Mouse (Mus musculus): Measurements from ENCODE around the gene Ptgr1.

Ptgr1 gene

GRCm38 (mm10) chr4:58992195-58992594 is 5.3 kb upstream of the Ptgr1 start:
- no peak for DNase-seq (ENCODE audit: extremely low read depth, insufficient read length, low spot score)

GRCm38 (mm10) chr4:58990609-58991434 is 3.9 kb upstream of the Ptgr1 start:
- DNase-seq (ENCODE audit: extremely low read depth, insufficient read length, low spot score), result no peak

- DNase-seq (ENCODE audit: extremely low read depth, insufficient read length, low spot score), result no peak
These were observed 2.5 kb upstream of the Ptgr1 start for GRCm38 (mm10) chr4:58989303-58989898.

GRCm38 (mm10) chr4:58985157-58985648 is 1.7 kb downstream of the Ptgr1 start:
- peak; percentile 51 for DNase-seq (ENCODE audit: extremely low read depth, insufficient read length, low spot score)

GRCm38 (mm10) chr4:58982806-58983205 is 4.1 kb downstream of the Ptgr1 start:
- DNase-seq (ENCODE audit: extremely low read depth, insufficient read length, low spot score), result no peak

- DNase-seq (ENCODE audit: extremely low read depth, insufficient read length, low spot score), result no peak
These were observed 5.5 kb downstream of the Ptgr1 start for GRCm38 (mm10) chr4:58981421-58981820.

GRCm38 (mm10) chr4:58975711-58976110 is 11.2 kb downstream of the Ptgr1 start:
- DNase-seq (ENCODE audit: extremely low read depth, insufficient read length, low spot score), result no peak

- no peak for DNase-seq (ENCODE audit: extremely low read depth, insufficient read length, low spot score)
These were observed 16.2 kb downstream of the Ptgr1 start for GRCm38 (mm10) chr4:58970678-58971077.

GRCm38 (mm10) chr4:58965136-58965535 is 21.8 kb downstream of the Ptgr1 start:
- DNase-seq (ENCODE audit: extremely low read depth, insufficient read length, low spot score), result no peak

GRCm38 (mm10) chr4:58963271-58963670 is 23.6 kb downstream of the Ptgr1 start:
- no peak for DNase-seq (ENCODE audit: extremely low read depth, insufficient read length, low spot score)

GRCm38 (mm10) chr4:58961719-58962118 is 25.2 kb downstream of the Ptgr1 start:
- no peak for DNase-seq (ENCODE audit: extremely low read depth, insufficient read length, low spot score)

GRCm38 (mm10) chr4:58952630-58953029 is 34.3 kb downstream of the Ptgr1 start:
- DNase-seq (ENCODE audit: extremely low read depth, insufficient read length, low spot score), result no peak

GRCm38 (mm10) chr4:58948391-58948790 is 38.5 kb downstream of the Ptgr1 start:
- DNase-seq (ENCODE audit: extremely low read depth, insufficient read length, low spot score), result no peak

GRCm38 (mm10) chr4:58944695-58945094 is 42.2 kb downstream of the Ptgr1 start:
- no peak for DNase-seq (ENCODE audit: extremely low read depth, insufficient read length, low spot score)

- DNase-seq (ENCODE audit: extremely low read depth, insufficient read length, low spot score), result no peak
These were observed 42.7 kb downstream of the Ptgr1 start for GRCm38 (mm10) chr4:58944206-58944553.

- DNase-seq (ENCODE audit: extremely low read depth, insufficient read length, low spot score), result peak; percentile 24
These were observed 43.3 kb downstream of the Ptgr1 start, which contains the start of gene Zkscan16 for GRCm38 (mm10) chr4:58943420-58944205. Gene Zkscan16, plus strand, starts transcription at chr4:58943628.

GRCm38 (mm10) chr4:58942942-58943341 is 44.0 kb downstream of the Ptgr1 start:
- DNase-seq (ENCODE audit: extremely low read depth, insufficient read length, low spot score), result no peak

- no peak for DNase-seq (ENCODE audit: extremely low read depth, insufficient read length, low spot score)
These were observed 45.3 kb downstream of the Ptgr1 start for GRCm38 (mm10) chr4:58941638-58942037.

- no peak for DNase-seq (ENCODE audit: extremely low read depth, insufficient read length, low spot score)
These were observed 51.1 kb downstream of the Ptgr1 start for GRCm38 (mm10) chr4:58935846-58936245.

- DNase-seq (ENCODE audit: extremely low read depth, insufficient read length, low spot score), result no peak
These were observed 52.0 kb downstream of the Ptgr1 start for GRCm38 (mm10) chr4:58934746-58935476.

- DNase-seq (ENCODE audit: extremely low read depth, insufficient read length, low spot score), result no peak
These were observed 52.6 kb downstream of the Ptgr1 start for GRCm38 (mm10) chr4:58934308-58934707.

All from 3134 (cell line).